Mouse (Mus musculus) limb, embryonic 14.5 days (tissue): ENCODE measurements at regions not wholly inside any gene's neighbourhood (a gene's known extent, or its start where the extent isn't known, plus 50 kb on each side); places are given as distances from the start of the nearest gene placed in this dataset.
A peak's percentile ranks its signal among the peaks of the same experiment; 100 is the strongest.

ENCODE experiments used
- ATAC-seq: fragments of 200-750 bp; cut with Nextera tagmentation; 2 replicates; pipeline ENCODE4 v1.8.0; 2017; ENCODE audit warnings: low read depth, moderate number of reproducible peaks, moderate TSS enrichment; ENCODE audit not compliant: low FRiP score
- DNase-seq: peaks from one replicate; pipeline ENCODE4 v3.0.0-alpha.2; 2015; ENCODE audit warnings: low spot score
- H3K27ac ChIP-seq: fragments of 300-500 bp; sonication (generic); replicated peaks from 2 replicates; pipeline ENCODE4 v1.5.1; 2014; ENCODE audit warnings: low read depth, mild to moderate bottlenecking, low read length, moderate library complexity, mixed read lengths
- H3K27me3 ChIP-seq: fragments of 300-500 bp; sonication (generic); 2 replicates; pipeline ENCODE4 v1.6.1; 2014; ENCODE audit warnings: low read length, mixed read lengths; ENCODE audit not compliant: control insufficient read depth, insufficient read depth
- H3K36me3 ChIP-seq: fragments of 300-500 bp; sonication (generic); 2 replicates; pipeline ENCODE4 v1.6.1; 2014; ENCODE audit warnings: mild to moderate bottlenecking, low read length, moderate library complexity, mixed read lengths; ENCODE audit not compliant: control insufficient read depth, insufficient read depth
- H3K4me1 ChIP-seq: fragments of 300-500 bp; sonication (generic); 2 replicates; pipeline ENCODE4 v1.6.1; 2014; ENCODE audit warnings: antibody characterized with exemption, low read length, mixed read lengths; ENCODE audit not compliant: control insufficient read depth, insufficient read depth
- H3K4me2 ChIP-seq: fragments of 300-500 bp; sonication (generic); replicated peaks from 2 replicates; pipeline ENCODE4 v1.6.1; 2014; ENCODE audit warnings: low read depth, mild to moderate bottlenecking, low read length, moderate library complexity; ENCODE audit not compliant: severe bottlenecking
- H3K4me3 ChIP-seq: fragments of 300-500 bp; sonication (generic); replicated peaks from 2 replicates; pipeline ENCODE4 v1.5.1; 2014; ENCODE audit warnings: low read length
- H3K9ac ChIP-seq: fragments of 300-500 bp; sonication (generic); 2 replicates; pipeline ENCODE4 v1.6.1; 2014; ENCODE audit warnings: mild to moderate bottlenecking, low read depth, low read length, moderate library complexity; ENCODE audit not compliant: severe bottlenecking
- H3K9me3 ChIP-seq: fragments of 300-500 bp; sonication (generic); 2 replicates; pipeline ENCODE4 v1.6.1; 2016; ENCODE audit warnings: low read length; ENCODE audit not compliant: control insufficient read depth
- POLR2A ChIP-seq: fragments of 200-500 bp; IDR thresholded peaks from 2 replicates; pipeline ENCODE4 v1.8.0; 2012; ENCODE audit warnings: inconsistent platforms, mild to moderate bottlenecking, moderate library complexity, borderline replicate concordance; ENCODE audit not compliant: insufficient read depth, insufficient read length; ENCODE audit errors: extremely low read depth
- WGBS: fragments of 180-500 bp; shearing (Covaris S2); extraction: QIAGEN DNeasy Blood & Tissue Kit; methylation state at CpG from one replicate; pipeline ENCODE4 v1.1.7; 2014; 5-methylcytosine and 5-hydroxymethylcytosine counted together

DNA sequence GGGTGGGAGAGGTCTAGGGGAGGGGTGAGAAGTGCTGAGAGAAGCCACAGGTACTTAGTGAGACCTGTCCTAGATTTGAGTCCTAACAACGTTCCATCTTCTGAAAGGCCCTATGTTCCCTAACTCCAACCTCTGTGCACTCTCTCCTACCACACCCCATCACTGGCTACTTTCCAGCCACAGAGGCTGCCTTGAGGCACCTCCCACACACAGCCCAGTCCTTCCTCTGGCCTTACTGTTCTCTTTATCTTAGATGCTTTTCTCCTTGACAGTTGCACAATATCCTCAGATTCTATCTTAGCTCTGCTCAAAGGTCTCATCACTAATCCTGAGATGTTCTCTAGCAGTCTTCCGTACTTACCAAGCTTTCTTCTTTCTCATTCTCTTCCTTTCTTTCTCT, 61.8 kb upstream of the Boc start:
- Histone ChIP-seq H3K4me3 (no peak overlapping the region), H3K36me3 (no peaks in the 10 kb centered on the region), H3K4me2 (no peak overlapping the region), H3K9ac (no peak overlapping the region), H3K27me3 (no peaks in the 10 kb centered on the region), H3K4me1 (peaks cover 43% of the 10 kb centered on the region), H3K9me3 (no peaks in the 10 kb centered on the region), H3K27ac (no peak overlapping the region)
- no peak for ATAC-seq
- WGBS = 93% methylated on average over 1 of the region's 2 CpGs
- TF ChIP-seq POLR2A = no peak
- no peak for DNase-seq

DNA sequence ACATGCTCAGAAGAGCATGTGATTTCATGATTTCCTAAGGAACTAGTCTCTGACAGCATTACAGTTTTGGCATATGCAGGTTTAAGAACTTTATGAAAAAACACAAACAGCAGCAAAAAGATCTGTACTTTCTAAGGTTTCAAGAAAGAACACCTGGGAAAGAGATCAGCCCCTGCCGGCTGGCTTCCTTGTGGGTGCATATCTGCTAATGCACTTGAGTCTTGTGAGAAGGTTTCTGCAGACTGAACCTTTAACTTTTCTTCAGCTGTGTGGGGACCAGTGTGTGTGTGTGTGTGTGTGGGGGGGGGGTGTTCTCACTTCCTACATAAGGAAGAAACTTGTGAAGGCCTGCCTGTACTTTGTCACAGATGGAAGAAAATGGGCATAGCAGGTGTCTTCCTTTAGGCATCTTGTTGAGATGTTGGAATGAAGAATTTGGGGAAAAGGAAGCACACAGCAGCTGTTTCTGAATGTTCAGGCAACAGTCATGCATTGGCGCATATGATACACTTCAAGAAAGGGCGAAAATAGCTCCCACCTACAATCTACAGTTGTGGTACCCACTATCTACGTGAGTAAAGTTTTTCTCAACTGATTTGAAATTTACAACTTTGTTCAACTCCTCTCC, 60.9 kb upstream of the Boc start:
- H3K9ac ChIP-seq = no peak overlapping the region
- H3K27me3 ChIP-seq = no peaks in the 10 kb centered on the region
- DNase-seq (peak; percentile 66), ATAC-seq (no peak)
- no peaks in the 10 kb centered on the region for H3K36me3 ChIP-seq
- no peak overlapping the region for H3K4me3 ChIP-seq
- TF ChIP-seq POLR2A = no peak
- H3K4me1 ChIP-seq = peaks cover 48% of the 10 kb centered on the region
- H3K27ac ChIP-seq = no peak overlapping the region
- H3K9me3 ChIP-seq = no peaks in the 10 kb centered on the region
- 66% methylated on average over 4 of the region's 4 CpGs for WGBS
- no peak overlapping the region for H3K4me2 ChIP-seq

DNA sequence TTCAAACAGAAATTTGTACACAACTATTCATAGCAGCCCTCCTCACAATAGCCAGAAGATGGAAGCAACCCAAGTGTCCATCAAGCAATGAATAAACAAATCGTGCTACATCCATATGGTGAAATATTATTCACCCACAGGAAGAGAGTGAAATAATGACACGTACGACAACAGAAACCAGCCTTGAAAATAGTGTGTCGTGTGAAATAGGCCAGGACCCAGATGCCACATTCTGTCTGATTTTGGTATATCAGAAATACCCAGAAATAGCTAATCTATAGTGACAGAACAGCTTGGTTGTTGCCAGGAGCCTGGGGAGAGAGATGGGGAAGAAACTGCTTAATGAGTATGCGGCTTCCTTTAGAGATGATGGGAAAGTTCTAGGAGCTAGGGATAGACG, 58.3 kb upstream of the Boc start:
- Histone ChIP-seq H3K4me3 (no peak overlapping the region), H3K27ac (peak overlapping the region; percentile 85), H3K27me3 (no peaks in the 10 kb centered on the region), H3K9me3 (no peaks in the 10 kb centered on the region), H3K4me2 (peak overlapping the region; percentile 44; the same call in 1 of the 2 replicates), H3K4me1 (peaks cover 69% of the 10 kb centered on the region), H3K9ac (no peak overlapping the region), H3K36me3 (no peaks in the 10 kb centered on the region)
- no peak for TF ChIP-seq POLR2A
- 58% methylated on average over 6 of the region's 6 CpGs for WGBS
- DNase-seq (no peak), ATAC-seq (no peak)

DNA sequence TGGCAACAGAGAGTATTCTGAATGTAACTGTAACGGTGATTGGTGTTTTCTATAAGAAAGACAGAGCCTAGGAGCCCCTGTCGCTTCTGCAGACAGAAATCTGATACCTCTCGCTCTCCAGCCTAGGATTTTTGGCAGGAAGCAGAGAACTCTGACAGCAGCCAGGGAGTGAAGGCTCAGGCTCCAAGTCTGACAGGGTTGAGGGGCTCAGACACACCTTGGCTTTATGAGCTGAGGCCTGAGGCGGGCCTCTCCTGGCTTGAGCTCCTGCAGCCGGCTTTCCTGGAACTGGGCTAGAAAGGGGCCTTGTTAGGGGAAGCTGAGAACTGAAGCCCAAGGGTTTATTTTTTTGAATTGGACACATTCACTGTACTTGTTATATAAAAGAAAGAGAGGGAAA, 57.7 kb upstream of the Boc start:
- Histone ChIP-seq H3K27me3 (no peaks in the 10 kb centered on the region), H3K27ac (peak overlapping the region; percentile 85), H3K36me3 (no peaks in the 10 kb centered on the region), H3K4me2 (peak overlapping the region; percentile 44), H3K9ac (0 out of 2 replicates have a peak overlapping the region, but pooled peaks have one; percentile 34), H3K9me3 (no peaks in the 10 kb centered on the region), H3K4me1 (peaks cover 75% of the 10 kb centered on the region), H3K4me3 (peak overlapping the region; percentile 9; the same call in 1 of the 2 replicates)
- TF ChIP-seq POLR2A = no peak
- ATAC-seq (peak; percentile 91), DNase-seq (peak; percentile 95)
- WGBS = 5% methylated on average over 5 of the region's 5 CpGs

DNA sequence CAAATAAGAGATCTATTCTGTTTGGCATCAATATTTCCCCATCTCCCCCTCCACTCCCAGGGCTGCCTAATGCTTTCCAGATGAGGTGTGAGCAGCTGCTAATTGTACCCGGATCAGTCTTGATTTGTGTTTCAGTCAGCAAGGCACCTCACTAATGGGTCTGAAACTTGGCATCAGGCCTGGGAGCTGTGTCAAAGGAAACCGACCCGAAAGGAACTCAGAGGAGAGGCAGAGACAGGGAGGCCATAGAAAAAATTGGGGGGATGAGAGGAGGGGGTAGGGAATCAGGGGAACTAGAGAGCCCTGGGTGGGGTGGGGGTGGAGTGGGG, 57.1 kb upstream of the Boc start:
- peak overlapping the region; percentile 85 for H3K27ac ChIP-seq
- H3K4me1 ChIP-seq = peaks cover 78% of the 10 kb centered on the region
- no peak for TF ChIP-seq POLR2A
- H3K9me3 ChIP-seq = no peaks in the 10 kb centered on the region
- H3K36me3 ChIP-seq = no peaks in the 10 kb centered on the region
- no peaks in the 10 kb centered on the region for H3K27me3 ChIP-seq
- H3K4me3 ChIP-seq = peak overlapping the region; percentile 9; the same call in 1 of the 2 replicates
- ATAC-seq (peak; percentile 74), DNase-seq (peak; percentile 92)
- no peak overlapping the region for H3K9ac ChIP-seq
- H3K4me2 ChIP-seq = peak overlapping the region; percentile 44
- WGBS = 6% methylated on average over 3 of the region's 3 CpGs
